Mouse (Mus musculus): ENCODE measurements at regions not wholly inside any gene's neighbourhood (a gene's known extent, or its start where the extent isn't known, plus 50 kb on each side); places are given as distances from the start of the nearest gene placed in this dataset.

- TF ChIP-seq POLR2A (IDR thresholded peaks at IDR 0.05; ENCODE audit: control insufficient read depth, low read depth, low read length) (no peak), CTCF (IDR thresholded peaks at IDR 0.05; ENCODE audit: control insufficient read depth, insufficient read depth, insufficient replicate concordance, low read depth, low read length) (no peak)
These were observed 350.9 kb upstream of the Gm765 start for GRCm38 (mm10) chr6:98693411-98693810.

Data from testis, adult 2 months (tissue).